Mouse (Mus musculus) Patski (cell line): ENCODE data around the gene Ptprk. TPM values are rescaled to one million over a fixed set of nuclear protein-coding genes. Genes with fewer than 3 reads are reported as not detected.

Experiments
- ATAC-seq: fragments of 100-300 bp; one replicate; pipeline ENCODE4 v1.8.0; 2021
- CTCF ChIA-PET: fragments of 350-600 bp; sonication (Branson Sonifier 250); formaldehyde crosslinking; loops from one replicate; lab custom pipeline; 2022; ENCODE audit warnings: inconsistent platforms; lab: Charles Lee
- POLR2A ChIA-PET: fragments of 350-600 bp; sonication (Branson Sonifier 250); formaldehyde crosslinking; loops from one replicate; lab custom pipeline; 2022; ENCODE audit warnings: antibody characterized with exemption, inconsistent platforms; lab: Charles Lee
- DNase-seq: peaks from one replicate; pipeline ENCODE4 v3.0.0-alpha.2; 2011; ENCODE audit warnings: low read depth, low spot score
- H3K27me3 ChIP-seq: fragments of 371-371 bp; one replicate; pipeline ENCODE4 v1.5.1; 2021
- CTCF ChIP-seq: fragments of 100-300 bp; IDR thresholded peaks from one replicate; pipeline ENCODE4 v1.5.1; 2021
- in situ Hi-C: fragments of 300-500 bp; cut with MboI; formaldehyde crosslinking; loops from 3 replicates; pipeline ENCODE4 v1.11.1; 2018; ENCODE audit warnings: low pct_unique_long_range_greater_than_20kb, mixed read lengths
- polyA plus RNA-seq: library from polyadenylated mRNA; unstranded; gene quantifications from one replicate; pipeline ENCODE4 v1.2.3, GENCODE M21; 2021

The Ptprk gene
- polyA plus RNA-seq, 1 experiment from 2014 or later = 88.2 TPM

GRCm38 (mm10) chr10:28614396-28614795 lies 539.8 kb downstream of the Ptprk start:
- H3K27me3 ChIP-seq = peaks cover 10% of the 10 kb centered on the region

GRCm38 (mm10) chr10:28617203-28617602 lies 542.6 kb downstream of the Ptprk start:
- ATAC-seq (no peak), DNase-seq (no peak)
- CTCF ChIA-PET = no interaction called here
- in situ Hi-C loops = no loop called here
- no peak for TF ChIP-seq CTCF
- peaks cover 5% of the 10 kb centered on the region for H3K27me3 ChIP-seq
- POLR2A ChIA-PET = no interaction called here

More at GRCm38 (mm10) chr10:28614396-28614795, 539.8 kb downstream of the Ptprk start:
- DNase-seq (no peak), ATAC-seq (no peak)
- no peak for TF ChIP-seq CTCF
- ChIA-PET POLR2A (no interaction called here), CTCF (interaction anchor here (1.0 kb wide), 1 partner anchor 14 kb away, joined by 3 read pairs; no protein-coding TSS in a partner anchor)
- in situ Hi-C loops = no loop called here

- ChIA-PET POLR2A (no interaction called here), CTCF (no interaction called here)
- DNase-seq (no peak), ATAC-seq (no peak)
- no peak for TF ChIP-seq CTCF
- H3K27me3 ChIP-seq = peaks cover 5% of the 10 kb centered on the region
- in situ Hi-C loops = no loop called here
These were observed 543.4 kb downstream of the Ptprk start for GRCm38 (mm10) chr10:28618002-28618401.

- peaks cover 11% of the 10 kb centered on the region for H3K27me3 ChIP-seq
- TF ChIP-seq CTCF = no peak
- POLR2A ChIA-PET = interaction anchor here (0.6 kb wide), 1 partner anchor 159 kb away, joined by 3 read pairs; no protein-coding TSS in a partner anchor
- in situ Hi-C loops = no loop called here
- CTCF ChIA-PET = interaction anchor here (1.0 kb wide), 1 partner anchor 8 kb away, joined by 3 read pairs; no protein-coding TSS in a partner anchor
- DNase-seq = no peak
- no peak for ATAC-seq
These were observed 544.8 kb downstream of the Ptprk start for GRCm38 (mm10) chr10:28619415-28619814.

GRCm38 (mm10) chr10:28636096-28636495 lies 561.5 kb downstream of the Ptprk start:
- DNase-seq (no peak), ATAC-seq (no peak)
- CTCF ChIA-PET = no interaction called here
- peaks cover 13% of the 10 kb centered on the region for H3K27me3 ChIP-seq
- in situ Hi-C loops = no loop called here
- TF ChIP-seq CTCF = no peak
- POLR2A ChIA-PET = no interaction called here

GRCm38 (mm10) chr10:28641887-28642286 lies 567.3 kb downstream of the Ptprk start:
- TF ChIP-seq CTCF = no peak
- ChIA-PET CTCF (no interaction called here), POLR2A (no interaction called here)
- in situ Hi-C loops = no loop called here
- no peak for DNase-seq
- ATAC-seq = no peak
- peaks cover 12% of the 10 kb centered on the region for H3K27me3 ChIP-seq
